Mouse (Mus musculus) T-helper 2 cell (primary cell): Measurements from ENCODE around the gene Trdmt1.

Experiments used
- in situ Hi-C: fragments of 300-600 bp; cut with MboI, MseI; formaldehyde crosslinking; loops from one replicate; pipeline ENCODE4 v1.15.1; 2025; ENCODE audit warnings: high pct_unique_total_duplicates

The Trdmt1 gene

DNA sequence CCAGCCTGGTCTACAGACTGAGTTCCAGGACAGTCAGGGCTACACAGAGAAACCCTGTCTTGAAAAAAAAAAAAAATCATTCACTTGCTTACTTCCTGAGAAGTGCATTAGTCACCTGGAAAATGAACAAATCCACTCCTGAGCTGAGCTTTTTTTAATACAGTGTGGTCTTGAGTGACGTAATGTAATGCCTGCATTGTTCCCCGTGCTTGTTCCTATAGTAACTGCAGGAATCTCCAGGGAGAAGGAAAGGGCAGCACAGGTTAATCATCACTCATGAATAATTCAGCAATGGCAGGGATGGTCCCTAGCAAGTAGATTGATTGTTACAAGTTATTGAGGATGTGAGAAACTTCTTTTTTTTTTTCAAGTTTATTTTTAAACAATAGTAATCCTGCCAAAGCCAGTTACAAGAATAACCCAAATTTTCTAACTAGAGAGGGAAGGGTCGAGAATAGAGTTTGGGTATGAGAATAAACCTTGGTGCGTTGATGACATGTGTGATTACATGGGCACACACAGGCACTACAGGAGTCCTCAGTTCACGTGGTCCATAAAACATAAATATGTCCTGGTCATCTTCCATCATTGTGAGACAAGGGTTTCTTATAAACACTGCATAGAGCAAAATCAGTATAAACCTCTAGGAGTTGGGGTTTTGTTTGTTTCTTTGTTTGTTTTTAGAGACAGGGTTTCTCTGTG, 44.0 kb downstream of the Trdmt1 start:
- in situ Hi-C loops, result no loop called here

DNA sequence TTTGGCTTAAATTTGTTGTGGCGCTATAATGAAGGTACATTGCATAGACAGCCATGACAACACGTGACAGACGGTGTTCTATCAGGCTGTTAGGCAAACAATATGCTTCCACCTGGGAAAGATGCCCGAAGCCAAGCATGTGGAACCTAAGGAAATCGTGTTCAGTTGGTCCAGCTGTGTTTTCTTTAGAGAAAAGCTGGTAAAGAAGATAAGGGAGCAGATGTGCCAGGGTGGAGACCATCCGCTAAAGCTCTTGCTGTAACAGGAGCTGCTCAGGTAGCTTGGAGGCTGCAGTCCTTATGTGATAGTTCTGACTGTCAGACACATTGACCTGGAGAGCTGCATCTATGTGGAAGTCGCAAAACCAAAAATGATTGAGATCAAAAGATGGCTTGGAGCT, 45.3 kb downstream of the Trdmt1 start:
- in situ Hi-C loops, result no loop called here

DNA sequence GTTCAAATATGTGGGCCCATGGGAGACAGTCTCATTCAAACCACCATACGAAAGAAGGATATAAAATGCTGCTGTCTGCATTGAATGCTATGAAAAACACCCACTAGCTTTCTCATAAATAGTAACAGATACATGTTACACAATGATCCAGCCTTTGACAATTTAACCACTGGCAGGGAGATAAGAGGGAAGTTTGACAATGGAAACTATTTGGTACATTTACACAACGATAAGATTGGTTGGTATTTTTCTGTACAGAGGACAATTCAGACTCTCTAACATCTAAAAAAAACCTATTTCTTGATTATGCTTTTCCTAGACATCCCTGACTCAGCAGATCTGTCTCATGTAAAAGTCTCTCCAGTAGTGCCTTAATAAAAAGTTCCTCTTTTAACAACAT, 48.4 kb downstream of the Trdmt1 start:
- in situ Hi-C loops, result no loop called here

DNA sequence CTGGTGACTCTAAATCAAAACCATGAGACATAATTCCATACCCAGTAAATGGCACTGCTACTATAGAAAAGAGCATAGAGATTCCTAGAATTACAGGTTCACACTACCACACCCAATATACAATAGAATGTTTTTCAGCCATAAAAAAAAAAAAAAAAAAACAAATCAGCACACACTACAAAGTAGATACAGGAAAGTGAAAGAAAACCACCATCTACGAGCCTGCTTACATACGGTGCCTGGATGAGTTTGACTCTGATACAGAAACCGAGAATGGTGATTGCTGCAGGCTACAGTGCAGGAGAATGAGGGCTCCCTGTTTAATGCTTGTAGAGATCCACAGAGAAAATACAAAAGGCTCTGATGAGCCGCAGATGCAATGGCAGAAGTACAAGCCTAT, 51.5 kb downstream of the Trdmt1 start:
- in situ Hi-C loops, result no loop called here

DNA sequence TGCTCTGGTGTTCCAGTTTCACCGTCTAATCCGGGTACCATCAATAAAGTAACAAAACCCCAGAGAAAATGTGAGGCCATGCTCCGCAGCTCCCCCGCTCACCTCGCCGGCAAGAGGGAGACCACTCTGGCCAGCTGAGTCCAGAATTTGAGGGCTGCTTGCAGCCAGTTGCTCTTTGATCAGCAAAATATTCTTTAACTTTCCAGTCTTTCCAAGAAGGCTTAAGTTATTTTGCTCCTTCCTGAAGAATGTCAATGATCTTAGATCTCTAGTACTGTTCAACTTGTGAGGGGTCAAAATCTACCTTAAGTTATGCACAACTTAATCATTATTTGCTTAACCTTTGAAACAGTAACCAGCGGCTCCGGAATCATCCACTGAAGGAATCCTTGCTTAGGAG, 52.7 kb downstream of the Trdmt1 start, which contains the start of gene Cubn:
Cubn (minus strand) TSS at position 80 of the 400 bp plus-strand sequence.
- in situ Hi-C loops, result no loop called here

DNA sequence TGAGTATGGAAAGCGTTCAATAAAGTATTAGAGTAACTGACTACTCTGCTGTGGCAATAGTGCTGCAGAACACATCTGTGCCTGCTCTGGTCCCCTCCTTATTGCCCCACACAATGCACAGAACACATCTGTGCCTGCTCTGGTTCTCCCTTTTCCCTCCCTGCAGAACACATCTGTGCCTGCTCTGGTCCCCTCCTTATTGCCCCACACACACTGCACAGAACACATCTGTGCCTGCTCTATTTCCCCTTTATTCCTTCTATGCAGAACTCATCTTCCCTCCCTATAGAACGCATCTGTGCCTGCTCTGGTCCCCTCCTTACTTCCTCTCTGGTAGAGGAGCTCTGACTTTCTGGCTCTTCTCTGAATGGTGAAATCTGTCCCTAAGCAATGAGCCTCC, 54.0 kb downstream of the Trdmt1 start:
- in situ Hi-C loops, result no loop called here

DNA sequence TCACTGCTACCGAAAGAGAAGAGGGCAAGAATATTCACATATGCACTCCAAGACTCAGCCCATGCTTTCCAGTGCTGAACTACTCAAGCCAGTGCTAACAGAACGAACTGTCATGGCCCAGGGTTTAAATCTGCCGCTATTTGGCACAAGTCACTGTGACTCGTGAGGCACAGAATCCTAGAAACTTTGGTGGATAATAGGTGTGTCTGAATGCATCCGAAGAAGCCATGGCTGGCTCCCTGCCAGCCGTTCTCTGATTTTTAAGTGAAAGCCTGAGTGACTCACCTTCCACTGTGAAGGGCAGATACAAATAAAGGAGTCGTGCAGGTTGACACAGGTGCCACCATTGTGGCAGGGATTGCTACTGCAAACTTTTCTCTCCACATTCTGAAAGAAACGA, 58.0 kb downstream of the Trdmt1 start:
- in situ Hi-C loops, result no loop called here

DNA sequence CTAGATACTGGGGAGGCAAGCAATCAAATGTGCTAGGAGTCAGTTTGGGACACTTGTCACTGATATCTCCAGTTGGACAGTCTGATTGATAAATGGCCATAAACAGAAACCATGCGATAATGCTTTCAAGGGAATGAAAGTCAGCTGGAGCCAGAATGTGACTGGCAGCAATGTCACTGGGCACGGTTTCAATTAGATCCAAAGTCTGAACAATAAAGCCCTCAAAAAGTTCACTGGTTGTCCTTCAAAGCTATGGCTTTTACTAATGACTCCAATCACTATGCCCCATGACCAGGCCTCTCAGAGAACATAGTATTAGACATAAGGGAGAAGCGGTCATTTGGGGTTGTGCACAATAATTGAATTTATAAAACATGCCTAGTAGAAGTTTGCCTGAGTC, 59.9 kb downstream of the Trdmt1 start:
- in situ Hi-C loops, result no loop called here

DNA sequence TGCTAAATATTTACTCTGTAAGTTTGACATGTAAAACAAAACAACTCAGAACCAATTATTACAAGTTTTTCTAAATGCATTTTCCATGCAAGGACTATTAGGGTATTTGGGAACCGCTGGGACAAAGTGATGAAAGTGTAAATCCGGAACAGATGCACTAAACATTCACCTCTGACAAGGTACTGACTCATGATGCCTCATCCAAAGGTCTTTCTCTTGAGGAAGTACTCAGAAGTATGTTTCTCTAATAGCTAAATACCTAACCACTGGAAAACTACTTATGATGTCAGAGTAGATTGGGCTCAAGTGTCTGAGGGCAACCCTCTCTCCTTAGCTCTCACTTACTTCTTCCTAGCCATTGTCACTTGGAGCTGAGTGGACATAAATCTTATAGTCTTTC, 63.7 kb downstream of the Trdmt1 start:
- in situ Hi-C loops, result no loop called here

DNA sequence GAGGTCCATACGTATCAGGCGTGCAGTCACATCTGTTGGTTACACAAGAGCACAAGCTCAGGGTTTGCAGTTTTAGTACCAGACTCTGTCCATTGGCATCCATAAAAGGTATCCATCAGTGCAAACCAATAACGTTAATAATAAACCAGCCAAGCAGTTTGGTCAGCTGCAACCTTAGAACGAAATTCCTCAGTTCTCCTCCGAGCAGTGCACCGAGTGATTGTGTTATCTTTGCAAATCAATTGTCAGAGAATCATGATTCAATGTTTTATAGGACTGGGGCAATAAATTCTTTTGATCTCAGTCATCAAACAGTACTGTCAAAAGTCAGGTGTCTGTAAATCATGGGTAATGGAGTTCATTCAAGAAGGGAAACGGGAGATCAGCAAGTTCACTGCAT, 65.3 kb downstream of the Trdmt1 start:
- in situ Hi-C loops, result no loop called here

DNA sequence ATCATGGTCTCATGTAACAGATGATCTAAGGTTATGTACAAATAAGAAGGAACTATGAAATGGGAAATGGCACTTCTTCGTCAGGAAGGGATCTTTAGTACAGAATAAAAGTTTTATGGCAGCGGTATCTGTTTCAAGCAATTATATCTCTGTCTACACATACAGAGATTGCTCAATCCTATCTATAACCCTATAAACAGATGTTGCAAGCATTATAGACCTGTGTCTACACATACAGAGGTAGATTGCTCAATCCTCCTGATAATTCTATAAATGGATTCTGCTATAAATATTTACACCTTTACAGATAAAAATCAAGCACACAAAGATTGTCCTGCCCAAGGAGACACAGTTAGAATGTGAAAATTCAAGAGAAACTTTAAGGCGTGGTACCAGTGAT, 74.4 kb downstream of the Trdmt1 start:
- in situ Hi-C loops, result no loop called here

DNA sequence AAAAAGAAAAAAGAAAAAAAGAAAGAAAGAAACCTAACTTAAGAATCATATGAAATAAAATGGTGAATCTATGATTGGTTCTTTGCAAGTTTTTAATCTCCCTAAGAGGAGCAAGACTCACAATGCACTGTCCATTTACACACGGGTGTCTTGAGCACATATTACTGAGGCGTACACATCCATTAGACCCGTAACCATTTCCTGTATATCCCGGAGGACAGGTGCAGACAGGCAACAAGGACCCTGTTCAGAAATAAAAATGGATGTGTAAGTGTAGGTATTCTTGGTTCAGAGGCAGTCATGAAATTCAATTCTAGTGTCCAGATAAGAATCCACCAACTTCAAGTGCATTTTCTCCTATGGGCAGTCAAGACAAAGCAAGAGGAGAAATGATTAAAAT, 74.8 kb downstream of the Trdmt1 start:
- in situ Hi-C loops, result no loop called here

DNA sequence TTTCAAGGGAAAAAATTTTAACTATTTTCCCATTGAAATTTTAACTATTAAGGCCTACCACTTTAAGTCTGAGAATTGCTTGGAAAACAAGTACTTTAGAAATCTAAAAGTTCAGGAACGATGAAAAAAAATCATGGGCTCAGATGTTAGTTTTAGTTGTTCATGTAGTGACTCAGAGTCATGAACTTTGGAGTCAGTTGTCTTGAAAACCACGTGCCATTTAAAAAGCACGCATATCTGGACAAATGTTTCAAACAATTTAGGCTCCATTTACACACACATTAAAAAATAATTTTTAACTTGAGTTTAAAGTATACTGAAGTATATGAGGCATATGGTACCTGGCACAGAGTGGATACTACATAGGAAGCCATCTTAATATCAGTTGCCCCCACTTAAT, 77.8 kb downstream of the Trdmt1 start:
- in situ Hi-C loops, result no loop called here
